Mouse (Mus musculus) right cerebral cortex, postnatal 36 days (tissue): ENCODE measurements at regions not wholly inside any gene's neighbourhood (a gene's known extent, or its start where the extent isn't known, plus 50 kb on each side); places are given as distances from the start of the nearest gene placed in this dataset.

Experiments
- DNase-seq, 2 experiments: peaks; one replicate each; pipeline ENCODE4 v3.0.0; 2022; ENCODE audit warnings: low spot score in 2 of 2, mixed read lengths in 1 of 2

GRCm38 (mm10) chr8:97733338-97733737, 1682.9 kb downstream of the Cdh8 start:
- peak; percentile 0 to 1 for DNase-seq

DNA sequence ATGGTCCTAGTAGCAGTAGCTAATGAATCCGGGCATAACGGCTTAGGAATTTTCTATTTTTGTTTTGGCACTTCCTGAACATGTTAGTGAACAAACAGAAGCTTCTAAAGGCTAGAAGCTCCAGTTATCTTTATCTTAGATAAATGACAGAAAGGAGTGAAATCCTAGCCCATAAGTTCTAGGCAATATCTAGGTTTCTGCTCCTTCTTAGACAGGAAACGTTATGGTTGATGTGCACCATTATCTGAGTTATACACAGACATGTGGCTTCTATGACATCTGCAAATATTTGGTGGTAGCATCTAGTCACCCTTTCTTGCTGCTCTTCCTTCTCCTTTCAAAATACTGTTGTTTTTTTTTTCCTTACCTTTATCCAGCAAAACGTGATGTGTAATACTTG, 1693.6 kb downstream of the Cdh8 start:
- DNase-seq, result no peak

GRCm38 (mm10) chr8:97701706-97702105, 1714.6 kb downstream of the Cdh8 start:
- no peak for DNase-seq

- no peak for DNase-seq
Measured at GRCm38 (mm10) chr8:97664404-97664803, 1751.9 kb downstream of the Cdh8 start.

DNA sequence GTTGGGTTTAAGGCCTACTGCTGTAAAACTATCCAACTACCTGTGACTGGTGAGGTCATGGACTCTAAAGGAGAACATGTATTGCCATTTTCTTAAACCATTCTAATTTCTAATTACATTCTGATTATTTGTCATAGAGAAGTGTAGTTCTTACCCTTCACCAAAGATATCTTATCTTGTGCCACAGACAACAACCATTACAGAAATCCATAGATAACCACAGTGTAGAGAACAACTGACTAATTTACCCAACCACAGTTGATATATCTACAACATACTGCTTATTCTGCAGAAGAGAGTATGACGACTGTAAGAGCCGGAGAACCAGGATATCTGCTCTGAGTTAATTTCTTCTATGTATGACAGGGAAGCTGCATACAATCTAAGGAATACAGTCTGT, 1754.1 kb downstream of the Cdh8 start:
- no peak for DNase-seq

DNA sequence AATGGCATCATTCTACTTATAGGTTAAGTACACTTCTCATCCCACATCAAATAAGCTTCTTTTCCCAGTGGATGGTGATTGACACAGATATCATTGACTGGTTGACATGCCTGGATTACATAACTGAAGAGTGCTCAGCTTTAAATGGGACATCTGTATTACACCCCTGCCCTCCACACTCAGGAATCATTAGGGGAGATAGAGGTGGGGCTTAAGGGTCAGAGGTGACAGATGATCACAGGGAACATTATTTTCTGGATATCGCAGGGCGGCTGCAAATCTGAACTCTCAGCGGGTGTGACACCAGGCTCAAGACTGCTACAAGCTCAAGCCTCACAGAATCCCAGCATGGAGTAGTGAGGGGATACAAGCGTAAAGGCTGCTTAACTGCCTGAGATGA, 1763.5 kb upstream of the Got2 start:
- no peak for DNase-seq

DNA sequence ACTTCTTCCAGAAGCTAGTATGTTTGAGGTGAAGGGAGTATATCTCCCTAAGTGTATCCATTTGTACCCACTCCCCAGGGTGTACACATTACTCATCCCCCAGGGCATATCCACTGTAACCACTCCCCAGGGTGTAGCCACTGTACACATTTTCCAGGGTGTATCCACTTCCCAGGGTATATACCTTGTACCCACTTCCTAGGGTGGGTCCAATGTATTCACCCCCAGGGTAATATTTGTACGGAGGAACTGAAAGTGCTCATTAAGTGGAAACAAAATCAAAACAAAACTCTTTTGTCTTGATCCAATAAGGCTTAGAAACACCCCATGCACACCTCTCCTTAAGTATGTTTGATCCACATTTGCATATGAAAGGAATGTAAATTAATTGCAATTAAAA, 1744.6 kb upstream of the Got2 start:
- DNase-seq, result no peak
